Mouse (Mus musculus) neural tube, embryonic 12.5 days (tissue): ENCODE measurements at regions not wholly inside any gene's neighbourhood (a gene's known extent, or its start where the extent isn't known, plus 50 kb on each side); places are given as distances from the start of the nearest gene placed in this dataset.

Experiments used
- ATAC-seq: fragments of 200-750 bp; cut with Nextera tagmentation; 2 replicates; pipeline ENCODE4 v1.8.0; 2017; ENCODE audit warnings: low read depth, mild to moderate bottlenecking, moderate TSS enrichment, moderate library complexity; ENCODE audit not compliant: low FRiP score
- H3K27ac ChIP-seq: fragments of 300-500 bp; sonication (generic); 2 replicates; pipeline ENCODE4 v1.5.1; 2016
- H3K27me3 ChIP-seq: fragments of 300-500 bp; sonication (generic); replicated peaks from 2 replicates; pipeline ENCODE4 v1.6.1; 2016; ENCODE audit warnings: mild to moderate bottlenecking
- H3K36me3 ChIP-seq: fragments of 300-500 bp; sonication (generic); 2 replicates; pipeline ENCODE4 v1.6.1; 2016; ENCODE audit warnings: mild to moderate bottlenecking
- H3K4me1 ChIP-seq: fragments of 300-500 bp; sonication (generic); 2 replicates; pipeline ENCODE4 v1.6.1; 2016
- H3K4me2 ChIP-seq: fragments of 300-500 bp; sonication (generic); replicated peaks from 2 replicates; pipeline ENCODE4 v1.6.1; 2016; ENCODE audit warnings: mild to moderate bottlenecking
- H3K4me3 ChIP-seq: fragments of 300-500 bp; sonication (generic); 2 replicates; pipeline ENCODE4 v1.5.1; 2016
- H3K9ac ChIP-seq: fragments of 300-500 bp; sonication (generic); 2 replicates; pipeline ENCODE4 v1.6.1; 2016; ENCODE audit warnings: mild to moderate bottlenecking
- H3K9me3 ChIP-seq: fragments of 300-500 bp; sonication (generic); 2 replicates; pipeline ENCODE4 v1.6.1; 2016; ENCODE audit warnings: mild to moderate bottlenecking
- WGBS: fragments of 180-500 bp; shearing (Covaris S2); methylation state at CpG from one replicate; pipeline ENCODE4 v1.1.7; 2016; 5-methylcytosine and 5-hydroxymethylcytosine counted together

- H3K9ac ChIP-seq: no peak overlapping the region
- ATAC-seq: no peak
- no peaks in the 10 kb centered on the region for H3K9me3 ChIP-seq
- no peak overlapping the region for H3K4me2 ChIP-seq
- no peak overlapping the region for H3K4me3 ChIP-seq
- WGBS: 88% methylated on average over 3 of the region's 3 CpGs
- H3K36me3 ChIP-seq: no peaks in the 10 kb centered on the region
- H3K27ac ChIP-seq: no peak overlapping the region
- no peaks in the 10 kb centered on the region for H3K27me3 ChIP-seq
- no peaks in the 10 kb centered on the region for H3K4me1 ChIP-seq
Observed at GRCm38 (mm10) chr3:143624906-143625305, 580.1 kb downstream of the Lmo4 start.

DNA sequence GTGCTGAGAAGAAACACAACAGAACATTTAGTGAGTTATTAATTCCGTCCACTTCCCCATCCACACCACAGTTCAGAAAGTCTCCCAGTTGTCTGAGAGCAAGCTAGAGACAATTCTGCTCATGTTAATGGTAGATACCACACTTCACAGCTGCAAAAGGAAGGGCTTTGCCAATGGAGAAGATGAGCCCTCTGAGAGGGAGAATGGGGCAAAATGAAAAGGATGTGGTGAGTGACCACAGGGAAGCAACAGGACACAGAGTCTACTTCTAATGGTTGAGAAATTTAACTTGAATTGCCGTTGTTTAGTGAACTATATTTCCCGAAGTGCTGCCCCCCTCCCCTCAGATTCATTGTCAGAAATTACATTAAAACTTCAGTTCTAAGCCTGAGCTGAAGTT, 582.7 kb downstream of the Lmo4 start:
- Histone ChIP-seq H3K4me1 (no peaks in the 10 kb centered on the region), H3K9me3 (no peaks in the 10 kb centered on the region), H3K4me3 (no peak overlapping the region), H3K27me3 (no peaks in the 10 kb centered on the region), H3K9ac (no peak overlapping the region), H3K36me3 (no peaks in the 10 kb centered on the region), H3K27ac (no peak overlapping the region), H3K4me2 (no peak overlapping the region)
- WGBS: 85% methylated on average over 3 of the region's 3 CpGs
- no peak for ATAC-seq

DNA sequence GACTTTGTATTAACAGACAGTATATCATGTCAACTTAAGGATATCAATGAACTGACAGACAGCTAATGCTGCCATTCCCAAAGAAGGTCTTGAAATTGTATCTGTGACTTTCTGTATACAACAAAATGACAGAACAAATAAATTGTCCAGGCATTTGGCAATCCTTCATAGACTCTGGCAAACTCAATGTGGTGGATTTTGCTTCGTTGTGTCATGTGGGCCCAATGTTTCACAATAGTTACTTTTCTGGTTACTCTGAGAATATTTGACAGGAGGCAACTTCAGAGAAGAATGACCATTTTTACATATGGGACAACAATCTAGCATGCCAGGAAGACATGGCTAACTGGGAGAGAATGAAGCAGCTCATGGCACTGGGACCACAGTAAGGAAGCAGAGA, 585.9 kb downstream of the Lmo4 start:
- Histone ChIP-seq H3K27me3 (no peaks in the 10 kb centered on the region), H3K9me3 (no peaks in the 10 kb centered on the region), H3K27ac (no peak overlapping the region), H3K9ac (no peak overlapping the region), H3K4me3 (no peak overlapping the region), H3K36me3 (no peaks in the 10 kb centered on the region), H3K4me1 (no peaks in the 10 kb centered on the region), H3K4me2 (no peak overlapping the region)
- WGBS: 94% methylated on average over 1 of the region's 1 CpGs
- no peak for ATAC-seq

DNA sequence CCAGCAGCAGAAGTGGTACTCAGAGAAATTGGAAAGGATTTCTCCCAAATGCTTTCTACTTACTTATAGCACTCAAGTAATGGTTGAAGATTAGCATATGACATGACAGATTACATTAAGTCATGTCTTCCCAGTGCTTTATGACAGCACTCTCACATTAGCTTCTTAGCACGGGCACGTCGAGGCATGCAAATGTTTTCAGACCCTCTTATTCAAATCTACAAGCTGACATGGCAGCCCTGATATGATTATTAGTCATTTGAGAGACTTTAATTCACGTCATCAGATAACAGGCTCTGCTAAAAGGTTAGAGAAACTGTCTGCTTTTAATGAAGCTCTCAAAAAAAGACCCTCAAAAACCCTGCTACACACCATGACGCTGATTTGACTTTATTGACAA, 590.1 kb downstream of the Lmo4 start:
- Histone ChIP-seq H3K9ac (no peak overlapping the region), H3K36me3 (no peaks in the 10 kb centered on the region), H3K4me3 (no peak overlapping the region), H3K27me3 (no peaks in the 10 kb centered on the region), H3K9me3 (no peaks in the 10 kb centered on the region), H3K27ac (no peak overlapping the region), H3K4me1 (no peaks in the 10 kb centered on the region), H3K4me2 (no peak overlapping the region)
- ATAC-seq: no peak
- WGBS: 84% methylated on average over 5 of the region's 5 CpGs

DNA sequence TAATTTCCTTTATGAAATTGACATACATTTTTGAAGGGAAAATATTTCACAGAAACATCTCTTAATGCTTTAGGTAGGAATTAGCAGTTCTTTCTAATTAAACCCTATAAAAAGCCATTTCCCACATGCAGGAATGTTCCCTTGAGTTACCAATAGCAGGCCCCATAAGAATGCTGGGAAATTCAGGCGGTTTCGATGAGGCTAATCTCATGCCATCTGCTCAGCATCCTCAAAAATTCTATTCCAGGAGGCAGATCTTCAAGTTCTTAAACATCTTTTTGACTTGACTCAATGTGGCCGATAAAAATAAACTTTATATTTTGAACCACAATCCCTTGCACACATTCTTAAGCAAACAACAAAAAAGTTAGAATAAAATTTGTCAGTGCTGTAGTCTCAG, 591.0 kb downstream of the Lmo4 start:
- Histone ChIP-seq H3K4me1 (peaks cover 2% of the 10 kb centered on the region; the same call in 1 of the 2 replicates), H3K4me3 (no peak overlapping the region), H3K27me3 (no peaks in the 10 kb centered on the region), H3K9me3 (no peaks in the 10 kb centered on the region), H3K4me2 (no peak overlapping the region), H3K36me3 (no peaks in the 10 kb centered on the region), H3K27ac (no peak overlapping the region), H3K9ac (no peak overlapping the region)
- ATAC-seq: no peak
- WGBS: 86% methylated on average over 3 of the region's 3 CpGs

DNA sequence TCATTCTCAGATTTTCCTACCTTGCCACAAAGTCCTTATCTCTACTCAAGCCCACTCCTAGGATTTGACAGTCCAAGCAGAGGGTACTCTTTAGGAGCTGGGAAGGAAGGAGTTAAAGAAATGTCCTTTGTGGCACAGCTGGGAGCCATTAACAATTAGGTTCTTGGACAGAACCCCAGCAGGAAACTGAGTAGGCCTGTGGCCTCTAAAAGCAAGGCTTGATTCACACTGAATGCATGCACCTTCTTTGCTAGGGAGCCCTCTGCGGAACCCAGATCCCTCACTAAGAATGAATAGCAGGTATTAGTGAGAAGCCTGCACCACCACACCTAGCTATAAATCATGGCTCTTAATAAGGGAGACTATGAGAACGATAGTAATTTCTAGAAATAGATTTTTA, 595.3 kb downstream of the Lmo4 start:
- Histone ChIP-seq H3K27me3 (no peaks in the 10 kb centered on the region), H3K9me3 (no peaks in the 10 kb centered on the region), H3K4me1 (peaks cover 2% of the 10 kb centered on the region; the same call in 1 of the 2 replicates), H3K4me3 (no peak overlapping the region), H3K4me2 (no peak overlapping the region), H3K9ac (no peak overlapping the region), H3K27ac (no peak overlapping the region), H3K36me3 (no peaks in the 10 kb centered on the region)
- ATAC-seq: no peak
- 34% methylated on average over 2 of the region's 2 CpGs for WGBS

- H3K4me1 ChIP-seq: no peaks in the 10 kb centered on the region; the same call in 1 of the 2 replicates
- H3K4me2 ChIP-seq: no peak overlapping the region
- H3K36me3 ChIP-seq: no peaks in the 10 kb centered on the region
- no peak overlapping the region for H3K27ac ChIP-seq
- no peaks in the 10 kb centered on the region for H3K9me3 ChIP-seq
- ATAC-seq: no peak
- no peaks in the 10 kb centered on the region for H3K27me3 ChIP-seq
- H3K9ac ChIP-seq: no peak overlapping the region
- no peak overlapping the region for H3K4me3 ChIP-seq
- WGBS: 48% methylated on average over 2 of the region's 2 CpGs
Observed at GRCm38 (mm10) chr3:143599120-143599519, 605.9 kb downstream of the Lmo4 start.

GRCm38 (mm10) chr3:143596949-143597593, 607.9 kb downstream of the Lmo4 start:
- Histone ChIP-seq H3K36me3 (no peaks in the 10 kb centered on the region), H3K4me1 (no peaks in the 10 kb centered on the region; the same call in 1 of the 2 replicates), H3K9me3 (no peaks in the 10 kb centered on the region), H3K4me3 (no peak overlapping the region), H3K4me2 (no peak overlapping the region), H3K27me3 (no peaks in the 10 kb centered on the region), H3K9ac (no peak overlapping the region), H3K27ac (no peak overlapping the region)
- WGBS: 26% methylated on average over 11 of the region's 11 CpGs
- no peak for ATAC-seq

GRCm38 (mm10) chr3:143596011-143596683, 608.9 kb downstream of the Lmo4 start:
- Histone ChIP-seq H3K4me1 (no peaks in the 10 kb centered on the region; the same call in 1 of the 2 replicates), H3K27me3 (no peaks in the 10 kb centered on the region), H3K4me2 (no peak overlapping the region), H3K36me3 (no peaks in the 10 kb centered on the region), H3K9ac (no peak overlapping the region), H3K9me3 (no peaks in the 10 kb centered on the region), H3K27ac (no peak overlapping the region), H3K4me3 (no peak overlapping the region)
- no peak for ATAC-seq
- 83% methylated on average over 5 of the region's 5 CpGs for WGBS

DNA sequence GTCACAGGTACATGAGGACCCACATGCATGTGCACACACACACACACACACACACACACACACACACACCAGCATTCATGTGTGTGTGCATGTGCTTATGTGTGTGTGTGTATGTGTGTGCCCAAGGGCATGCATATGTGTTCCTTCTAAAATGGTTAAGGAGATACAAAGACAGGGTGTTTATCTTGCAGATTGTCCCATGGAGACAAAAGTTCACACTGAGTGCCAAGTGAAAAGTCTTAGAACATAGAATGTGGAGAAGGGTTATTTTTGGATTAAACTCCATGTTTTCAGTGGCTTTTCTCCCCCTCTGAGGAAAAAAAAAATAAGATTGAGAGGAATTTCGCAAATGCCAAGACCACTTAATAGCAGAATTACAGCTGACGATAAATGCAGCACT, 609.9 kb downstream of the Lmo4 start:
- Histone ChIP-seq H3K4me3 (no peak overlapping the region), H3K9me3 (no peaks in the 10 kb centered on the region), H3K9ac (no peak overlapping the region), H3K27me3 (no peaks in the 10 kb centered on the region), H3K36me3 (no peaks in the 10 kb centered on the region), H3K4me2 (no peak overlapping the region), H3K27ac (no peak overlapping the region), H3K4me1 (no peaks in the 10 kb centered on the region; the same call in 1 of the 2 replicates)
- no peak for ATAC-seq
- 85% methylated on average over 2 of the region's 2 CpGs for WGBS

GRCm38 (mm10) chr3:143594676-143595075, 610.3 kb downstream of the Lmo4 start:
- H3K36me3 ChIP-seq: no peaks in the 10 kb centered on the region
- no peaks in the 10 kb centered on the region for H3K9me3 ChIP-seq
- H3K4me1 ChIP-seq: no peaks in the 10 kb centered on the region; the same call in 1 of the 2 replicates
- H3K9ac ChIP-seq: no peak overlapping the region
- no peak overlapping the region for H3K4me3 ChIP-seq
- H3K4me2 ChIP-seq: no peak overlapping the region
- WGBS: 72% methylated on average over 7 of the region's 7 CpGs
- no peak for ATAC-seq
- no peak overlapping the region for H3K27ac ChIP-seq
- no peaks in the 10 kb centered on the region for H3K27me3 ChIP-seq

DNA sequence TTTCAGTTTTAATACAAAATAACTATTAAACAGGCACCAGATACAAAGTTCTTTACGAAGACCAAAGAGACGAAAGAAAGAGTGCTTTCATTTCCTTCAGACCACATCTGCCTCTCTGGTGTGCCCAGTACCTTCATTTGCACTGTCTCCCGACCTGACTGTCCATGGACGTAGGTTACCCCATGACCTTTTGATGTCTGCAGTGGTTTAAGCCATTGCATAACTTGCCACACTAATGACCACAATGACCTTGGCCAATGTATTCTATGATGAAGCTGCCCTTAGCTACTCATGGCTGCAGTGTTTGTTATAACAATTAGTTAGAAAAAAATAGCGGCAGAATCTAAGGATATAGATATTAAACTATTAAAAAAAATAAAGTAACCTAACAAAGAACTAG, 618.4 kb downstream of the Lmo4 start:
- WGBS: 84% methylated on average over 5 of the region's 5 CpGs

More for the DNA sequence above, 618.4 kb downstream of the Lmo4 start:
- no peak for ATAC-seq
- Histone ChIP-seq H3K27me3 (no peaks in the 10 kb centered on the region), H3K4me1 (no peaks in the 10 kb centered on the region), H3K9ac (no peak overlapping the region), H3K4me3 (no peak overlapping the region), H3K4me2 (no peak overlapping the region), H3K27ac (no peak overlapping the region), H3K36me3 (no peaks in the 10 kb centered on the region), H3K9me3 (no peaks in the 10 kb centered on the region)
